Mouse (Mus musculus): ENCODE measurements around the gene Ccr9.
"Not testable (repeated sequence)": the region's sequence is repeated elsewhere in the genome, so short reads cannot be mapped to it uniquely, and the experiment has no call there.

Ccr9 gene

DNA sequence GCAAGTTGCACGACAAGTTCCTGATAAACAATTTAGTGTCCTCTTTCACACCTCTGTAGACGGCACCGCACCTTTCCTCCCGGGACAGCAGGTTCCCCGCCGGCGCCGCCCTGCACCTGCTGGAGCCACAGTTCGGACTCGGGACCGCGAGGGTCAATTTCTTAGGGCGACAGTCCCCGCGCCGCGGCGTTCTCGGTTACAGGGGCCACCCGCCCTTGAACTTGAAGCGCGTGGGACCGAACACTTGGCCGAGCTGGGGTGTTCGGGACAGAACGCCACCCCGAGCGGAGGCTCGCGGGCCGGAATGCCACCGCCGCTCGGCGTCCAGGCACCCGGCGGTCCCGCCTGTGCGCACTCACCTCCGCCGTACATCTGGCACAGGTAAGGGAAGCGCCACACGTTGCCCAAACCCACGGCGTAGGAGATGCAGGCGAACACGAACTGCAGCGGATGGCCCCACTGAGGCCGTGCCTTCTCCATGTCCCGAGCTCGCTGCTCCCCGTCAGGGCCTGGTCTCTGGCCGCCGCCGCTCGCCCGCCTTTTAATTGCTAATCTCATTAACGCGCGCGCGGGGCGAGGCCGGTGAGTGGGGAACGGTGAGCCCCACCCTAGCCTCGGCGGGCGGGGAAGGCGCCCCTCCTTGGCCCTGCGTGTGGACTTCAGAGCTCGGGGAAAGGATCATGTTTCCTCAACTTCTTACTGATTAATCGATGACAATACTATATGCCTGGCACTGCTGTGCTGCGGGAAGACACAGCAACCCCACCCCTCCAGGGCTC is at the start of gene Ccr9, which contains the start of gene Slc6a20a:
Gene Ccr9 (plus strand): TSS at position 113 of the 779 bp plus-strand sequence.
Gene Slc6a20a (minus strand): TSS at position 559 of the 779 bp plus-strand sequence.
- DNase-seq (ENCODE audit: low spot score), result no peak

DNA sequence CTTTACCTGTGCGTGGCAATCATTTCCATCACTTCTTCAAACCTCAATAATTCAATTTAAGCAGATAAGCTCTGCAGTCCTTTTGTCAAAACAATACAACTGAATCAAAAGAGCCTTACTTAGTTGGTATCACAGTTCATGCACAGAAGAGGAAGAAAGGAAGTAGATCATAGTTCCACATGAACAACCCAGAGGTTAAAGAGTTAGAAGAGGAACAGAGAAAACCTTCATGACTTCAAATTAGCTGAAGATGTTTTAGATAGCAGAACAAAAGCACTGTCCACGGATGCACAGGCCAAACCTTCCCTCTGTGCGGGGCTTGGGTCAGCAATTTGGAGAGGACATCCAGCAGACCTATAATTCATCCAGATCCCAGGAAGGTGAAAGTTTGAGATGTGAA is 46.6 kb upstream of the Ccr9 start:
- DNase-seq (ENCODE audit: low spot score), result no peak

DNA sequence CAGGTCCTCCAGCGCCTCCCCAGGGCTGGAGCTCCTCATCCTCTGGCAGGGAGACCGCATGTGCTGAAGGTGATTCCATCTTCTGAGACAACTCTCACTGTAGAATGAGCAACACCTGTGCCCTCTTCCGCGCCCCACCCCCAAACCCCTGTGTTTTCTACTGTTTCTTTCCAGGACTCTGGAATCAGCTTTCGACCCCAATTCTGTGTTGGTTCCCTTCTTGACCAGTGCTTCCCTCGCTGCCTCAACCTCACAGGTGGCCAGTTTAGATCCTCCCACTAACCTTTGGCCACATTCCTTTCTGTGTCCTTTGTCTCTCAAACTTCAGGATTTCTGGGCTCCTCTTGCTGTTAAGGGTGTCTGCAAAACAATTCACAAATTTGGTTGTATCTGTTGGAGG is 46.0 kb upstream of the Ccr9 start, which contains the start of gene Slc6a20b:
Gene Slc6a20b (minus strand): TSS at position 285 of the 400 bp plus-strand sequence.
- no peak for DNase-seq (ENCODE audit: low spot score)

DNA sequence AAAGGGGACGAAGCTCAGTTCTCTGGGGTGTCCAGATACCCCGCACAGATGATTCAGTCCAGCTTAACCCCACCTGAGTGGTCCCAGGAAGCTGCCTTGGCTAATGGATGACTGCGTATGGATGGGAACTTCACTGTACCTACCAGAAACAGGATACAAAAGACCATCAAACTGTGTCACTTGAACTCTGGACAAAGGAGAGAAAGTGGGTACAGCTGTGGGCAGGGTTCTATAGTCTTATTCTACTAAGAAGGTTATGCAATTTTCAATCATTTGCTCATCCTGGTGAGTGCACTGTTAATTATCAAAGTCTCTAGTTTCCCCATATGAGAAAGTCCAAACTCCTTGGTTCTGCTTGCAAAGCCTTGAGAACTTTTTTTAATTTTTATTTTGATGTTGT is 45.2 kb upstream of the Ccr9 start:
- DNase-seq (ENCODE audit: low spot score), result no peak

DNA sequence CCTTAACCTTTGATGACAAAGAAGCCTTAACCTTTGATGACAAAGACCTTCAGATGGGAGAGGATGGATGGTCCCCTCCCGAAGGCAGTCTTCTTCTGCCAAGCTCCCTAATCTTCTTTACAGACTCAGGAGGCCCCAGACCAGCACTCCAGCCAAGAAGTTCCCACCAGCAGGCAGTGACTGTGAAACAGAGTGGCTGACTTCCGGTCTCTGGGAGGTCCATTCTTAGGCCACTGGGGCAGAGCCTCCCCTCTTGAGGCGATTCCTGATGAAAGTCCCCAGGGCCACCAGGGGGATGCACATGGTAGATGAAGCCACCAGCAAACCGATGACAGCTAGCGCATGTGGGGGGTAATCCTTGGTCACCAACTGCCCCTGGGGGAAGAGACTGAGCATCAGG is 41.5 kb upstream of the Ccr9 start:
- no peak for DNase-seq (ENCODE audit: low spot score)

DNA sequence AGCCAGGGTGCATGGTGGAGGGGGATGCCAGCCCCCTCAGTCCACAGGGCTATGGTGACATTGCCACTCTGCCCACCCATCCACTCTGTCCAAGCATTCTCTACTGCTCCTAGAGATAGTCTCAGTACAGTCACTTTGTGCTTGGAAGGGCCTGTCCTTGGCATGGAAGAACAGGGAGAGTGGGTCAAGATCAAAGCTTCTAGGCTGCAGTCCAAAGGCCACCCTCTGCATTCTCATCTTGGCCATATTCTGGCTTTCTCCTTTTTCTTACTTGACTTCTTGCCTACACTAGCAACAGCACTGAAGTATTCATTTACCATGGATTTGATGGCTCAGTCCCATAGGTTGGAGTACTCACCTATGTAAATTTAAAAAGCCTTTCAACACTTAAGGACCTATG is 40.0 kb upstream of the Ccr9 start:
- DNase-seq (ENCODE audit: low spot score), result no peak

DNA sequence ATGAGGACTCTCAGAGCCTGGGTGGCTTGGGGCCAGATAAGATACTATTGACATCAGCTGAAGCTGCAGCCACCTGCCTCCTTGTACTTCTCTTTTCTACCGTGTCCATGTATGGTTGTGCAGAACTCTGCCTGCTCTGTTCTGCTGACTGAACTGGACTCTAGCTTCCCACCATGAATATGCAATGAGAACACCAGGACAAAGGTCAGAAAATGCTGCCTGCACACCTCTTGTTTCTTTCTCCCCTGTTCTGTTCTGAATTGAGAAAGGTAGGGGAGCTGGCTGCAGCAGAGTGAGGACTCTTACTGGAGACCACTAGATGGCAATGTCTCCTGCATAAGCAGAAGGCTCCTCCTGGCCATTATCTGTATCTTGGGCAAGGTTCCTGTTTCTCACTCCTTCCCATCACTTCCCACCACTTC is 39.6 kb upstream of the Ccr9 start:
- no peak for DNase-seq (ENCODE audit: low spot score)

DNA sequence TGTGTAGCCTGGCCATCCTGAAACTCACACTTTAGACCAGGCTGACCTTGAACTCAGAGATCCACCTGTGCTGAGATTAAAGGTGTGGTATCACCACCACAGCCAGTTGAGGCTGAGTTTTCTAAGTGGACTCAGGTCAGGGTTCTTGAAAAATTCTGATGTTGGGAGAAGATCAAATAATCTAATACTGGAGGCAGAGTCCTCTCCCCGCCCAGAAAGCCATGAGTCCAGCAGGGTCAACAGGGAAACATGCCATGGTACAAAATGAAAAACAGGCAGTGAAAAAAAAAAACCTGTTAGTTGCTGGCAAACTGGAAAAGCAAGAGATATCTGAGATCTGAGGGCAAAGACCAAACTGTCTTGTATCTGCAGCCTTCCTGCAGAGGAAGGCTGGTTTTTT is 38.1 kb upstream of the Ccr9 start:
- DNase-seq (ENCODE audit: low spot score), result no peak

DNA sequence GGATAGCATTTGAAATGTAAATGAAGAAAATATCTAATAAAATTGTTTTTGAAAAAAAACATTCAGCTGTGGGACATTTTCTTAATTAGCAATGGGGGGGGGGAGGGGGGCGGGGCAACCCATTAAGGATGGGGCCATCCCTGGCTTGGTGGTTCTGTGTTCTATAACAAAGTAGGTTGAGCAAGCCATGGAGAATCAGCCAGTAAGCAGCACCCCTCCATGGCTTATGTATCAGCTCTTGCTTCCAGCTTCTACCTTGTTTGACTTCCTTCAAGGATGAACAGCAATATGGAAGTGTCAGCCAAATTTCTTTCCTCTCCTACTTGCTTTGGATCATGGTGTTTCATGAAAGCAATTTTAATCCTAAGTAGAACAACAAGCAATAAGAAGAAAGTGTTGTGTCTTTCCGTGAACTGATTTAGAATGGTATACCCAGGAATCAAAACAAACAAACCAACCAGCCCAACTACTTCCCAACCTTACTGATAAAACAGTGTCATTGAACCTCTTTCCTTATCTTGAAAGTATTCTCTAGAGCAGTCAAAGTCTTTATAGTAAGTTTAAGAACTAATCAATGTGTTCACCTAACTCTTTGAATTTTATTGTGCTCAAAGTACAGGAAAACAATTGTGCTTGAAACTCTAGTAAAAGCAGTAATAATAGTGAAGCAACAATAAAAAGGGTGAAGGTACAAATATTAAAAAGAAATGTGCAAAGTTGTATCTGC is 28.3 kb upstream of the Ccr9 start:
- no peak for DNase-seq (ENCODE audit: low spot score)

DNA sequence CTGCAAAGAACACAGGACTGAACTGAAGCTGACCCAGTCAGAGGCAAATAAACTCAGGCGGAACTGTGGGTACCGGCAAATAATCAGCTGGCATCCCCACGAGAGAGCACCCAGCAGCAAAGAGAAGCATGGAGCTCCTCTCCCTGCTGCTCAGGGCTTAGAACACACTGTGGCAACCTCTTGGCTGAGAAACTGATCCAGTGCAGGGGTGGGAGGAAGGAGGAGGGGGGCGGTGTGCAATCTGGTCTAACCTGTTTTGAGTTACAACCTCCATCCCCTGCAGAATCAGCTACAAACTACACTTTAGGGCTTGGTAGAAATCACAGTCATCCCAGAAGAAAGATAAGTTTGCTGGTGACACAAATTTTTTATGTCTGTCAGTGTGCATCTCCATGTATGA is 26.9 kb upstream of the Ccr9 start:
- DNase-seq (ENCODE audit: low spot score), result no peak

DNA sequence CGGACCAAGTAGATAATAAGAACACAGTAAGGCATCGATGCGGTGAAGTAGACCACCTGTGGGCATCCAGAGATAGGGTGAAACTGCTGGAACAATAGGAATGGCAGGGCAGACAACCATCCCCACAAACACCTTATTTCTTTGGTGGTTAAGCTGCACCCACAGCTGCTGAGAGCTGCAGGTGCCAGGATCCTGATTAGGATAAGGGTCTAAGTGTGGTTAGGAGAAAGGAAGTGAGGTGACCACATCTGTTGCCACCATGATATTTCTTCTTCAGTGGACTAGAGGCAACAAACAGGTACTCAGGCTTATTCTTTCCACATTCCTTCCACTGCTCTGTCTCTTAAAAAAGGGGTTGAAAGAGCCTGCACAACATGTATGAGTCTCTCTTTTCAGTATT is 20.8 kb upstream of the Ccr9 start:
- DNase-seq (ENCODE audit: low spot score), result no peak

DNA sequence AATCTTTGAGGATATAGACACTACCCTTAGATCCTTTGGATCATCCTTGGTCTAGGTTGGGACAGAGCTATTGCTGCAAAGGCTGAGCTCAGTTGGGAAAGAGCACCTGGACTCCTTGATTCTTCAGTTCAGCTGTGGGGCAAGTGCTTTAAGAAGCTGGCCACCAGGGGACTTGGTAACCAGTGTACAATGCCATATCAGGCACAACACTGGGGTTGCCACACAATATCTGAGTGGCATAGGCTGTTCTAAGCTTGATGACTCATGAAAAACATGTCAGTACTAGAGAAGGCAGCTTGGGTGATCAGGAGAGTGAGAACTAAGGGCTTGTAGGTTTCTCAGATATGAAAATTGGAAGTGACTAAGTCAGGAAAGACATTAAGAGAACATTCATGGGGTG is 19.3 kb upstream of the Ccr9 start:
- no peak for DNase-seq (ENCODE audit: low spot score)

DNA sequence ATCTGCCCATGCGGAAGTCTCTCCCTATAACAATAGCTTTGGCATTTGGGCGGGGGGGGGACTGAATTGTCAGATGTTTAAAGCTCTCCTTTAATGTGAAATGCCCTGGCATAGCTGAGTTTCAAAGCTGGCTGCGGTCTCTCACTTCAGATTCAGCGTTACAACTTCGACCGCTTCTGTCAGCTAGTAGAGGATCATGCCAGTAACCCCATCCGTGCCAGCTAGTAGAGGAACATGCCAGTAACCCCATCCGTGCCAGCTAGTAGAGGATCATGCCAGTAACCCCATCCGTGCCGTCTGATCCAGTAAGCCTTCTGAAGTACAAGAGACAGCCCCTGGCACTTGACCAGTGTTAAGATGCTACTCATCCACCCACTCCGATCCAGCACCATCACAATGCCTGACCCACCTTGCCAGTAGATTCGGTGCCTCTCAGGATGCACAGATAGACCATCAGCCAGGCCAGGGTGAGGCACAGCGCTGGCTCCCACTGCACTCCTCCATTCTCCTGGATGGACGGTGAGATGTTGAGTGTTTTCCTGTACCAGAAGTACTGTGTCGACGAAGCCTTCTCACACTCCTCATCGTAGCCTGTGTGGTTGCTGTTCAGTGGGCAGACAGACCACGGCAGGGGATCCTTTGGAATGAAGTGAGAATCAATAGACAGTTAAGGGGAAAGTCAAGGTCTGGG is 18.1 kb upstream of the Ccr9 start:
- not testable (repeated sequence) for DNase-seq (ENCODE audit: low spot score)

DNA sequence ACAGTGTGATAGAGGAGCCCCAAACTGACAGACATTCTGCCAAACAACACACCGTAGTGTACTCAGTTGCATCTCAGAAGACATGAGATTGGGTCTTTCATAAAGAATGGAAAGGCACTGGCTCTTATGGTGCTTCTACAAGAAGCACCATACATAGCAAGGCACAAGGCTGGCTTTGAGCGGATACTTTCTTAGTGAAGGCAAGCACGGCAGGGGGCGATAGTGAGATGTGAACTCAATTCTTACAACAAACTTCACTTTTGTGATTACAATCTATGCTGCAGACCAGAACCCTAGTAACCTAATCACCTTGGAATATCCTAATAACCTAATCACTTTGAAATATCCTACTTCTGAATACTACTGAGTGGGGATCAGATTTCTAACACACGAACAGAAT is 12.6 kb upstream of the Ccr9 start:
- no peak for DNase-seq (ENCODE audit: low spot score)

DNA sequence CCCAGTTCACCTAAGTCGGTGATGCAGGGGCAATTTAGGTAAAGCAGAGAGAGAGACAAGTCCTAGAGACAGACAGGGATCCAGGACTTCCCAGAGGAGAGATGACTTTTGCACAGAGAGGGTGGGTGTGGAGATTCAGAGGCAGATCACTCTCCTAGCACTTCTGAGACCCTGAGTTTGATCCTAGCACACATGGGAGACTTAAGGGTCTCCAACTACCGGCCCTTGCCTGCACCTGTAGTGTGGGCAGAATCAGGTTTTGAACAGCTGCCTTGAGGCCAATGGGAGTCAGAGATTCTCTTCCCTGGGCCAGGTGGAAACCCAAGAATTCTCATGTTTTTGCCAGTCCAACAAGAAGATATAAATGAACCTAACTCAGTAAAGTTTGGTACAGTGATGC is 959 bp downstream of the Ccr9 start:
- DNase-seq (ENCODE audit: low spot score), result no peak

DNA sequence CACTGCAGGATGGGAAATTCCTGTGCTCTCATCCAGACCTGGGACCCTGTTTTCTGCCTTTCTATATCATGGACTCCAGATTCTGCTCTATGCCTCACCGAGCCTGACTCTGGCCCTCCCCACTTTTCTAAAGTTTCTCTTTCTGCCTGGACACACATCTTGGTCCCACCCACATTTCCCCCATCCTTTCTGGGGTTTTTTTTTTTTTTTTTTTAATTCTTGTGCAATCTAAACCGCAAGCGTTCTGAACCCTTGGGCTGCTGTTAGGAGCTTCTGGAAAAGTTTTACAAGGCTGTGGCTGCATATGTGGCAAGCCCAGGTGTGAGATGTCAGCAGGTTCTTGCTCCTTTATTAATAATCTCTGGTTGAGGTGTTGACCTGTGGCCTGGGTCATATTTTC is 5.5 kb downstream of the Ccr9 start:
- no peak for DNase-seq (ENCODE audit: low spot score)

DNA sequence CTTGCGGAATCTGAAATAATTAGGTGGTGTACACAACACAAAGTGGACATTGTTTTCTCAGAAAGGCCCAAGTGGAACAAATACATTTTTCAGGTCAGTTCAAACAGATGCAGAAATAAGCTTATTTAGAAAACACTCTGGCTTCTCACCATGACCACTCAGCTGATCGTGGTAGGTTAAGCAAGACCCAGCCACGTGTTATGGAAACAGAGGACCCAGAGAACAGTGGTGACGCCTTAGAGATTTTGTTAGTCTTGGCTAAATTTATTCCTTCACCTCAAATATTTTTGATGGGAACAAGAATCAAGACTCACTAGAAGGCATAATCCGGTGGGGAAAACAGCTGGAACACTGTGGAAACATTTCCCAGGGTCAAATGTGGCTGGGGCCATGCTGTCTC is 8.0 kb downstream of the Ccr9 start:
- no peak for DNase-seq (ENCODE audit: low spot score)

DNA sequence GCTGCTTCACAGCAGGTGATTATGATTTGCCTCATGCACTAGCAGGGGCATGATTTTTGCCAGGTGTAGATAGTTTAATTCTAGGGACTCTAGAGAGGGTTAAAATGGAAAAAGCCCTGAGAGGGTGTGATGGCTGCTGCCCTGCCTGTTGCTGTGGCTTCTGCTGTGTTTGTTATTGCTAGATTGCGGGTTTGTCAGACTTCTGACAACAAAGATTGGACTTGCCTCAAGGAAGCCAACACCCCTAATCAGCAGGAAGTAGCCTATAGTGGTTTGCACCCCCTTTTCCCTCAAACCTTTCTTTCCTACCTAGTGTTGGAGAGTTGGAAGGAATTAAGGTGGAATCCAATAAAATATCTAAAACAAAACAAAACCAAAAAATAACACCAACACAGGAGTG is 10.0 kb downstream of the Ccr9 start:
- DNase-seq (ENCODE audit: low spot score), result no peak

DNA sequence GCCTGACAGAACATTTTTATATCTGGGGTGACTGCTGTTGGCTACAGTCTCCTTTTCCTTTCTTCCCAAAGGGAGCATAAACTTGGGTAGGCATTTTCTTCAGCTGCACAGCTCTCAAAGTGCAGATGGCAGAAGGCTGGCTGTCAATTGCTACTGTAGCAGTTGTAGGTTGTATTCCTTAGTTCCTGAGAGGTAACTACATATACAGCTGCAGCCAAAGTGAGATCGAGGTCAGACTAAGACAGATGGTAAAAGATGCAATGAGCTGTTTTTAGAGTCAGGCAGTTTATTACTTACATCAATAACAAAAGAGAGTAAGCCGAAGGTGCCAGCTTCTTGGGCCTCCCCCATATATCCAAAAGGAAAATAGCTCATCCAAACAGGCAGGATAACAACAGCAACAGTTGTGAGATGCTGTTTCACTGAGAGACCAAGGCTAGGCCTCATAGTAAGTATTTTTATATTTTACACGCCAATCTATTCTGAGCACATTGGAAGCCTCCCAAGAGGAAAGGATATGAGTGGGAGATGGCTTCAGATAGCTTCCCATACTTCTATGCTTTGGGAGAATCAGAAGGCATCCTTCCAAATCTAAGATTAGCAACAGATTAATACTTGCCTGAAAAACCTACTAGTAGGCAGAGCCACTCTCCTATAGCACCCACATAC is 17.5 kb downstream of the Ccr9 start:
- no peak for DNase-seq (ENCODE audit: low spot score)

DNA sequence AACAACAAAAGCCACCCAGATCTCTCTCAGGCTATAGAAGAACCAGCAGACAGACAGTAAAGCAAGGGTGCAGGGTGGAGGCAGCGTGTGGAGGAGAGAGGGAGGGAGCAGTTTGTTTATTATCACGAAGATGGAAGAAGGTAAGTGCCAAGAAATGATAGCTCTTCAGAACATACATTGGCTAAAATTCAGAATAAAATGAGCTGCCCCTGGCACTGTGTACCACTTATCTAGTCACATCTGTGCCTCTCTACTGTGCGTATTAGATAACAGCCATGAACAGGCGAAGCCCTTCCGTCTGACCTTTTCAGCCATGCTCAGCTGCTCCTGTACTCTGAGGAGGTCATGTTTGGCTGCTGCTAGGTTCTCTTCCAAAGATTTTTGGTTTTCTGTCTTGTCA is 23.6 kb downstream of the Ccr9 start:
- DNase-seq (ENCODE audit: low spot score), result no peak

DNA sequence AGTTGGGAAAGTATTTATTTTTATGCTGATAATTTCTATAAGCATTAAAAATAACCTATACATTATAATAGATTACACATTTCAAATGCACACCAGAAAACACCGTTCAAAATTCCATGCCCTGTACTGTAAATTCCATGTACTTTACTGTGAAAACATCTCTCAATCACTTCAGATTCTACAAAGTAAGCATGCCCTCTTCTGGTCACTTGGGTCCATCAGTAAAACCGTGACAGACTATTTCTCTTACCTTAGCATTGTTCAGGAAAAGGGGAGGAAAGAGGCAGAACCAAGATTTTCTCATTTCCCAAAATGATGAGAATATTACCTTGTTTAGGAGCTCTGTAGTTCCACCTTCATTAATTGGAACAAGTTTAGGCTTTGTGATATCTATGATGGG is 31.0 kb downstream of the Ccr9 start:
- DNase-seq (ENCODE audit: low spot score), result no peak

DNA sequence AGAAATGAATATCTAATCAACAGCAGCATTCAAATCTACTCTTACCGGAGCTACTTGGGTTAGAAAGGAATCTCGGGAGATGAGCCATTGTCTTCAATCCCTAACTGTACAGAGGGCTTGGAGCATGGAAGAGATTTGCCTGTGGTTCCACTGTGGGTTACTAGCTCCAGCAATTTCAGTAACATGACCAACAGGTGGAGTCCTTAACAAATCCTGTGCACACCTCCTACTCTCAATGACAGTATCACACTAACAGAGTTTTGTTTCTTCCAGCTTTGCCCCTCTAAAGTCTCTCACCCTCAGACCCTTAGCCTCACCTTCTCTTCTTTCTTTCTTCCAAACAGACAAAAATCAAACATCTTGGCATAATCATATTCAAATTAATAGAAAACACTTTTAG is 34.9 kb downstream of the Ccr9 start:
- DNase-seq (ENCODE audit: low spot score), result no peak

Measured in ovary, adult 18-20 months (tissue).